Mouse (Mus musculus): ENCODE measurements around the gene H2afx. TPM values are rescaled to one million over a fixed set of nuclear protein-coding genes. Genes with fewer than 3 reads are reported as not detected.
"Not testable (repeated sequence)": the region's sequence is repeated elsewhere in the genome, so short reads cannot be mapped to it uniquely, and the experiment has no call there.

The H2afx gene
- total RNA-seq, 1 experiment = 967 TPM

DNA sequence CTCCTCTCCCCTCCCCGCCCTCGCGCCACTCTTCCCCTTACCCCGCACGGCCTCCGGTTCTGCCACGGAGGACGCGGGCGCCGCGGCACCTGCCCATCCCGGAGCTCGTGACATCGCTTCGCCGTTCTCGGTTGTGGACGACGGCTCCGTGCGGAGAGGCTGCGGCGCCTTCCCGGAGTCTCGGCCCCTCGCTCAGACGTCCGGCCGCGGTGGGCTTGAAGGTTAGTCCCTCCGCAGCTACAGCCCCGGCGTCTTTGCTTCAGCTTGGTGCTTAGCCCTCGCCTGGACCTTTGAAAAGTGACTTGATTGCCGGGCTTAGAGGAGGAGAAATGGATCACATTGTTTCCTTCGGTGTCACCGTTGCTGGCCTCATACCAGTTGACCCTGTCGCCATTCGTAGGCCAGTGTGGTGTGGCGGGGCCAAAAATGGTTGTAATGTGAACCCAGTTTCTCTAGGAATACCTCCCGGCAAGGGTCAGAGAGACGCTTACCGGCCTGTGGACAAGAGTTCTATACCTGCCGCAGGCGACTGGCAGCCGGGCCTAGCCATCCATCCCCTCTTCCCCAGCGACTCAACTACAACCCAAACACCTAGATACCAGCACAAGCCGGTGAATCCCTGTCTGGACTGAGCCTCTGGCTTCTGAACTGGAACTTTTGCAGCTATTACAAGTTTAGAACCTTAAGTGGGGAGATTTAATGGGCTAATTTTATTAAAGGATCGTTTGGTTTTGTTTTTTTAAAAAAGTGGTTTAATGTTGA, 1.0 kb downstream of the H2afx start:
- H3K36me3 ChIP-seq (ENCODE audit: control insufficient read depth, insufficient read depth, low read length, poor library complexity, severe bottlenecking) = peaks cover 27% of the 10 kb centered on the region
- TF ChIP-seq CHD2 (IDR thresholded peaks at IDR 0.05; ENCODE audit: low read depth, low read length) = no peak
- TF ChIP-seq ZC3H11A (IDR thresholded peaks at IDR 0.05; ENCODE audit: borderline replicate concordance, low read depth, low read length) = no peak
- TF ChIP-seq HCFC1 (IDR thresholded peaks at IDR 0.05; ENCODE audit: borderline replicate concordance, insufficient read depth, low read length) = no peak
- TF ChIP-seq MAFK (IDR thresholded peaks at IDR 0.05; ENCODE audit: insufficient read depth, low read depth, low read length) = no peak
- TF ChIP-seq ZNF384 (IDR thresholded peaks at IDR 0.05; ENCODE audit: low read depth, low read length) = no peak
- H3K4me1 ChIP-seq (ENCODE audit: control insufficient read depth in 2 of 2, insufficient read depth in 2 of 2, low read length in 2 of 2, poor library complexity in 1 of 2) = peaks cover 0 to 7% of the 10 kb centered on the region in 2 experiments; a peak in 1 of 4 replicates
- no peaks in the 10 kb centered on the region for H3K9me3 ChIP-seq (ENCODE audit: control insufficient read depth, insufficient read depth, low read depth, low read length)
- H3K9ac ChIP-seq (ENCODE audit: insufficient read depth, low read depth, low read length, poor library complexity, severe bottlenecking) = peak overlapping the region; percentile 92
- in situ Hi-C loops (cut with MboI; ENCODE audit: low sequenced_read_pairs in 2 of 2, unreplicated experiment in 2 of 2) = no loop called here
- peak overlapping the region; percentile 86 for H3K27ac ChIP-seq (ENCODE audit: insufficient read depth, low read depth, low read length, poor library complexity, severe bottlenecking)
- H3K4me3 ChIP-seq (ENCODE audit: insufficient read depth in 1 of 2, low read depth in 1 of 2, low read length in 2 of 2, poor library complexity in 1 of 2, severe bottlenecking in 1 of 2) = peak overlapping the region; percentile 89 to 91
- no peak for DNase-seq (ENCODE audit: low read depth, low spot score)

DNA sequence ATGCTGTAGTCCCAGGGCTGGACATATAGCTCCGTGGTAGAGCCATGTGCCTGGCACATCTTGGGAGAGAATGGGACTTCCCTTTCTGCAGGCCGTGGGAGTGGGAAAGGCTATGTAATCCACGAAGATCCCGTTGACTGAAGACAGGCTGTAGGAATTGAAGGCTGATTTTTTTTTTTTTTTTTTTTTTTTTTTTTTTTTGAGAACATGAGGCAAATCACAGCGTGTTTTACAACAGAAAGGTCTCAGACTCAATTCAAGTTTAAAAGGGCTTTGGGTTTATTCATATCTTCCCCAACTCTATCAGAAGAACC, 1.6 kb downstream of the H2afx start:
- in situ Hi-C loops (cut with MboI; ENCODE audit: low sequenced_read_pairs in 2 of 2, unreplicated experiment in 2 of 2) = no loop called here
- H3K4me3 ChIP-seq (ENCODE audit: insufficient read depth in 1 of 2, low read depth in 1 of 2, low read length in 2 of 2, poor library complexity in 1 of 2, severe bottlenecking in 1 of 2) = peak overlapping the region; percentile 89 to 91
- peaks cover 26% of the 10 kb centered on the region for H3K36me3 ChIP-seq (ENCODE audit: control insufficient read depth, insufficient read depth, low read length, poor library complexity, severe bottlenecking)
- no peaks in the 10 kb centered on the region for H3K9me3 ChIP-seq (ENCODE audit: control insufficient read depth, insufficient read depth, low read depth, low read length)
- peak overlapping the region; percentile 86; the same call in 1 of the 2 replicates for H3K27ac ChIP-seq (ENCODE audit: insufficient read depth, low read depth, low read length, poor library complexity, severe bottlenecking)
- H3K9ac ChIP-seq (ENCODE audit: insufficient read depth, low read depth, low read length, poor library complexity, severe bottlenecking) = peak overlapping the region; percentile 92
- TF ChIP-seq CHD2 (IDR thresholded peaks at IDR 0.05; ENCODE audit: low read depth, low read length) (no peak), HCFC1 (IDR thresholded peaks at IDR 0.05; ENCODE audit: borderline replicate concordance, insufficient read depth, low read length) (no peak), ZNF384 (IDR thresholded peaks at IDR 0.05; ENCODE audit: low read depth, low read length) (no peak), ZC3H11A (IDR thresholded peaks at IDR 0.05; ENCODE audit: borderline replicate concordance, low read depth, low read length) (no peak), MAFK (IDR thresholded peaks at IDR 0.05; ENCODE audit: insufficient read depth, low read depth, low read length) (no peak)
- H3K4me1 ChIP-seq (ENCODE audit: control insufficient read depth in 2 of 2, insufficient read depth in 2 of 2, low read length in 2 of 2, poor library complexity in 1 of 2) = peaks cover 0 to 7% of the 10 kb centered on the region in 2 experiments; a peak in 1 of 4 replicates
- no peak for DNase-seq (ENCODE audit: low read depth, low spot score)

DNA sequence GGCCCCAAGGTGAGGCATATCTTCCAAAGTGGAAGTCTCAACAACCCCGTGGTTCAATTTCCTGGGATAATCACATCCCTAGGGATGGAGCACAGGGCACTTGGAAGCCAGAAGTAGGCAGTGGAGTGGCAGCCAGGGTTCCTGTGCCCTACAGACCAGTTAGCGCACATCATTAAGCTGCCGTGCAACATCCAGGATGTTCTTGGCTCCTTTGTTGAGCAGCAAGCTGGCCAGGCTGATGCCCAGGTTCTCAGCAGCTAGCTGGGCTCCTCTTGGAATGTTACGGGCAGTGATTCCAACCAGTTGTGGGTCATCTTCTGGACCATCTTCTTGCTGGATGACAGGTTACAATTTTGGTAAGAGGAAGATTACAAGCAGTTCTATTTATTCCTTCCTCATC, 2.0 kb downstream of the H2afx start:
- TF ChIP-seq CHD2 (IDR thresholded peaks at IDR 0.05; ENCODE audit: low read depth, low read length) = 0 out of 2 replicates have a peak, but pooled peaks have one; percentile 1
- H3K9ac ChIP-seq (ENCODE audit: insufficient read depth, low read depth, low read length, poor library complexity, severe bottlenecking) = peak overlapping the region; percentile 48; the same call in 1 of the 2 replicates
- peaks cover 27% of the 10 kb centered on the region for H3K36me3 ChIP-seq (ENCODE audit: control insufficient read depth, insufficient read depth, low read length, poor library complexity, severe bottlenecking)
- H3K4me1 ChIP-seq (ENCODE audit: control insufficient read depth in 2 of 2, insufficient read depth in 2 of 2, low read length in 2 of 2, poor library complexity in 1 of 2); DNase-seq (ENCODE audit: low read depth, low spot score); in situ Hi-C loops (cut with MboI; ENCODE audit: low sequenced_read_pairs in 2 of 2, unreplicated experiment in 2 of 2); H3K9me3 ChIP-seq (ENCODE audit: control insufficient read depth, insufficient read depth, low read depth, low read length); H3K27ac ChIP-seq (ENCODE audit: insufficient read depth, low read depth, low read length, poor library complexity, severe bottlenecking): not testable (repeated sequence)
- peak overlapping the region; percentile 89 to 91 for H3K4me3 ChIP-seq (ENCODE audit: insufficient read depth in 1 of 2, low read depth in 1 of 2, low read length in 2 of 2, poor library complexity in 1 of 2, severe bottlenecking in 1 of 2)

- no peak overlapping the region for H3K27ac ChIP-seq (ENCODE audit: insufficient read depth, low read depth, low read length, poor library complexity, severe bottlenecking)
- no peaks in the 10 kb centered on the region for H3K9me3 ChIP-seq (ENCODE audit: control insufficient read depth, insufficient read depth, low read depth, low read length)
- H3K36me3 ChIP-seq (ENCODE audit: control insufficient read depth, insufficient read depth, low read length, poor library complexity, severe bottlenecking) = peaks cover 26% of the 10 kb centered on the region
- peak overlapping the region; percentile 50 for H3K4me3 ChIP-seq (ENCODE audit: insufficient read depth in 1 of 2, low read depth in 1 of 2, low read length in 2 of 2, poor library complexity in 1 of 2, severe bottlenecking in 1 of 2)
- in situ Hi-C loops (cut with MboI; ENCODE audit: low sequenced_read_pairs in 2 of 2, unreplicated experiment in 2 of 2) = no loop called here
- peaks cover 0 to 7% of the 10 kb centered on the region in 2 experiments; a peak in 1 of 4 replicates for H3K4me1 ChIP-seq (ENCODE audit: control insufficient read depth in 2 of 2, insufficient read depth in 2 of 2, low read length in 2 of 2, poor library complexity in 1 of 2)
- TF ChIP-seq MAFK (IDR thresholded peaks at IDR 0.05; ENCODE audit: insufficient read depth, low read depth, low read length) = no peak
- no peak for TF ChIP-seq ZC3H11A (IDR thresholded peaks at IDR 0.05; ENCODE audit: borderline replicate concordance, low read depth, low read length)
- no peak for TF ChIP-seq HCFC1 (IDR thresholded peaks at IDR 0.05; ENCODE audit: borderline replicate concordance, insufficient read depth, low read length)
- no peak for TF ChIP-seq CHD2 (IDR thresholded peaks at IDR 0.05; ENCODE audit: low read depth, low read length)
- no peak for TF ChIP-seq ZNF384 (IDR thresholded peaks at IDR 0.05; ENCODE audit: low read depth, low read length)
- H3K9ac ChIP-seq (ENCODE audit: insufficient read depth, low read depth, low read length, poor library complexity, severe bottlenecking) = 0 out of 2 replicates have a peak overlapping the region, but pooled peaks have one; percentile 48
- DNase-seq (ENCODE audit: low read depth, low spot score) = no peak
These were observed 2.5 kb downstream of the H2afx start for GRCm38 (mm10) chr9:44336964-44337363.
